Mouse (Mus musculus) CD8-positive naive resting alpha-beta T cell, adult 57 days (primary cell): ENCODE results near the gene Tsga10ip. TPM values are rescaled to one million over a fixed set of nuclear protein-coding genes. Genes with fewer than 3 reads are reported as not detected.

Experiments used
- total RNA-seq: library from RNA; stranded (reverse); gene quantifications from one replicate; pipeline ENCODE4 v1.2.4, GENCODE M21; 2023

Gene Tsga10ip
- 0.86 TPM for total RNA-seq

GRCm38 (mm10) chr19:5402293-5402692, at the start of gene Tsga10ip:
TSS of gene Tsga10ip (minus strand) at chr19:5402526.

GRCm38 (mm10) chr19:5447515-5448353, 45.4 kb upstream of the Tsga10ip start, which contains the start of gene Fosl1:
TSS of gene Fosl1 (plus strand) at chr19:5447547.

GRCm38 (mm10) chr19:5424782-5425741, 22.7 kb upstream of the Tsga10ip start, which contains the start of the genes Drap1 and AI837181:
TSS of gene Drap1 (minus strand) at chr19:5424979.
TSS of gene AI837181 (plus strand) at chr19:5425144.

GRCm38 (mm10) chr19:5388588-5389242, 13.6 kb downstream of the Tsga10ip start, which contains the start of gene Sart1:
TSS of gene Sart1 (minus strand) at chr19:5388703.

GRCm38 (mm10) chr19:5367053-5367359, 35.3 kb downstream of the Tsga10ip start, which contains the start of gene Banf1:
TSS of gene Banf1 (minus strand) at chr19:5367168.

GRCm38 (mm10) chr19:5366175-5367052, 35.9 kb downstream of the Tsga10ip start, which contains the start of gene Eif1ad:
TSS of gene Eif1ad (plus strand) at chr19:5366741.

GRCm38 (mm10) chr19:5349502-5349873, 52.8 kb downstream of the Tsga10ip start, which contains the start of gene Cst6:
TSS of gene Cst6 (minus strand) at chr19:5349574.

Other genes with a start within 250 kb of the Tsga10ip start
- gene Pacs1, start 129.4 kb downstream of the Tsga10ip start, total RNA-seq = 95.0 TPM
- 240 TPM for gene Sf3b2, start 107.1 kb downstream of the Tsga10ip start, total RNA-seq
- gene Gal3st3, start 104.2 kb downstream of the Tsga10ip start, total RNA-seq = not detected
- not detected for gene Catsper1, start 66.8 kb downstream of the Tsga10ip start, total RNA-seq
- gene Cst6, start 53.0 kb downstream of the Tsga10ip start, total RNA-seq = not detected
- 34.6 TPM for gene Eif1ad, start 35.8 kb downstream of the Tsga10ip start, total RNA-seq
- gene Banf1, start 35.4 kb downstream of the Tsga10ip start, total RNA-seq = 108 TPM
- gene Sart1, start 13.8 kb downstream of the Tsga10ip start, total RNA-seq = 167 TPM
- 162 TPM for gene Drap1, start 22.5 kb upstream of the Tsga10ip start, total RNA-seq
- gene AI837181, start 22.6 kb upstream of the Tsga10ip start, total RNA-seq = 50.8 TPM
- 1.4 TPM for gene Fosl1, start 45.0 kb upstream of the Tsga10ip start, total RNA-seq
- 7.1 TPM for gene Ccdc85b, start 55.4 kb upstream of the Tsga10ip start, total RNA-seq
- gene Fibp, start 58.1 kb upstream of the Tsga10ip start, total RNA-seq = 91.2 TPM
- 223 TPM for gene Ctsw, start 66.0 kb upstream of the Tsga10ip start, total RNA-seq
- 1.4 TPM for gene Efemp2, start 71.4 kb upstream of the Tsga10ip start, total RNA-seq
- 41.4 TPM for gene Mus81, start 85.9 kb upstream of the Tsga10ip start, total RNA-seq
- 1,395 TPM for gene Cfl1, start 87.9 kb upstream of the Tsga10ip start, total RNA-seq
- 1.7 TPM for gene 1700020D05Rik, start 101.3 kb upstream of the Tsga10ip start, total RNA-seq
- 8.0 TPM for gene Snx32, start 108.0 kb upstream of the Tsga10ip start, total RNA-seq
- gene Ovol1, start 158.1 kb upstream of the Tsga10ip start, total RNA-seq = not detected
- gene Ap5b1, start 165.5 kb upstream of the Tsga10ip start, total RNA-seq = 20.0 TPM
- 92.9 TPM for gene Rnaseh2c, start 199.3 kb upstream of the Tsga10ip start, total RNA-seq
- gene Kat5, start 207.7 kb upstream of the Tsga10ip start, total RNA-seq = 137 TPM
- gene Rela, start 235.0 kb upstream of the Tsga10ip start, total RNA-seq = 118 TPM